Mouse (Mus musculus) central nervous system, embryonic 14 days (tissue): Measurements from ENCODE around the gene Casc1. TPM values are rescaled to one million over a fixed set of nuclear protein-coding genes. Genes with fewer than 3 reads are reported as not detected.

ENCODE experiments used
- polyA plus RNA-seq: library from polyadenylated mRNA; depleted of rRNA; stranded (reverse); fragments of >200 nt; gene quantifications from 2 replicates; pipeline ENCODE4 v1.2.3, GENCODE M21; 2012; rRNA removed

Gene Casc1
- polyA plus RNA-seq = 1.6 and 1.7 TPM in 2 replicates

DNA sequence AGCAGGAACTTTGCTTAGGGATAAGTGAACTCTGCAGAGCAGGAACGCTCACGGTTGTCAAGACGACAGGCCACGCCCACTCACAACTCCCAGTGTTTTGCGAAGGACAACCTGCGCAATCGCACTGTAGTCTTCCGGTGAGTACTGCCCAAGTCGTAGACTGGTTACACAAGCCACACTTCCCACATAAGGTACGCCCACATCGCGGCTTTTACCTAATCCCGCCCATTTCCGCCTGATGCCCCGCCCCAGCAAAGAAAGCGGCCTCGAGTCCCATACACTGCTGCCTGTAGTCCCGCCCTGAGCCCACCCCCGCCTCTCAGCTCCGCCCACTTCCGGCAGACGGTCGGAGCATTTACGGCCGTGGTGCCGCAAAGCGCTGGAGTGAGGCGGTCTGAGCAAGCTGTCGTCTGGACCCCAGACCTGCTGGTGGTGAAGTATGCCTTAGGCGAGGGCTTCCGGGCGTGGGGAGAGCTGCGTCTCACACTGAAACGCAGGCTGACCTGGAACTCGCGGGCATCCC lies at the start of gene Casc1, which contains the start of gene Etfrf1:
Gene Casc1 (minus strand): TSS at position 190 of the 523 bp plus-strand sequence.
Gene Etfrf1 (plus strand): TSS at position 319 of the 523 bp plus-strand sequence.

GRCm38 (mm10) chr6:145250185-145250791 lies 39.5 kb upstream of the Casc1 start, which contains the start of gene Kras:
Gene Kras (minus strand): TSS chr6:145250239.

Other genes with a start within 250 kb of the Casc1 start
- 26.5 and 27.1 TPM in 2 replicates for gene Bcat1, start 134.8 kb downstream of the Casc1 start, polyA plus RNA-seq
- gene Lrmp, start 95.4 kb downstream of the Casc1 start, polyA plus RNA-seq = 1.6 and 1.7 TPM in 2 replicates
- 17.1 and 17.3 TPM in 2 replicates for gene Etfrf1, start 129 bp upstream of the Casc1 start, polyA plus RNA-seq
- 41.9 and 48.6 TPM in 2 replicates for gene Kras, start 39.2 kb upstream of the Casc1 start, polyA plus RNA-seq